Mouse (Mus musculus) adrenal gland, adult 10 weeks (tissue): ENCODE data around the gene Vmn2r79. TPM values are rescaled to one million over a fixed set of nuclear protein-coding genes. Genes with fewer than 3 reads are reported as not detected.

Experiments used
- polyA plus RNA-seq: library from polyadenylated mRNA; stranded (reverse); fragments of 350-450 nt; fragmentation: Illumina TruSeq; extraction: RNeasy Lipid Tissue Mini Kit (QIAGEN cat#74804); gene quantifications from one replicate; pipeline ENCODE4 v1.2.3, GENCODE M21; 2014; ENCODE audit warnings: low read depth, low replicate concordance

Gene Vmn2r79
- polyA plus RNA-seq = 0.06 TPM

DNA sequence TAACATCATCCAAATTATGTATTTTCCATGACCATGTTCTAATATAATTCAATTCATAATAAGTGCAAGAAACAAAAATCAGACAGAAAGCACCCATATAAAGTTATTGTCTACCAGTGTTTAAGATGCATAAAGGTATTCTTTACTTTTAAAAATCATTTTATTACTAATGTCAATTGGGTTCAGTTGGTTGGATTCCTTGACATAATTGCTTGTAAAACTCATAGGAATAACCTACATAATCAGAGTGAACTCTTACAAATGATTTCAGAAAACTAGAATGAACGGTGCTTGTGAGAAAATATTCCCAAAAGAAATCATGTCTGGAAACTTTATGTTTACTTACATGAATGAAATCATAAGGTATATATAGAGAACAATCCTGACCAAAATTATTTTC is at the start of gene Vmn2r79:
Gene Vmn2r79, plus strand, starts transcription at position 301 of the 400 bp plus-strand sequence.

Other genes with a start within 250 kb of the Vmn2r79 start
- 15.5 TPM for gene Folh1, start 220.2 kb upstream of the Vmn2r79 start, polyA plus RNA-seq
- not detected for gene Vmn2r77, start 201.1 kb upstream of the Vmn2r79 start, polyA plus RNA-seq
- not detected for gene Vmn2r78, start 81.0 kb upstream of the Vmn2r79 start, polyA plus RNA-seq
- gene Nox4, start 250.0 kb downstream of the Vmn2r79 start, polyA plus RNA-seq = 12.7 TPM